Mouse (Mus musculus) heart, embryonic 11.5 days (tissue): ENCODE data around the gene Olfr322. TPM values are rescaled to one million over a fixed set of nuclear protein-coding genes. Genes with fewer than 3 reads are reported as not detected.
"Not testable (repeated sequence)": the region's sequence is repeated elsewhere in the genome, so short reads cannot be mapped to it uniquely, and the experiment has no call there.

Experiments used
- ATAC-seq: fragments of 200-750 bp; cut with Nextera tagmentation; replicated peaks from 2 replicates; pipeline ENCODE4 v1.8.0; 2017; ENCODE audit warnings: moderate library complexity; ENCODE audit not compliant: insufficient number of reproducible peaks, low FRiP score, low TSS enrichment
- H3K27ac ChIP-seq: fragments of 300-500 bp; sonication (generic); 2 replicates; pipeline ENCODE4 v1.5.1; 2014; ENCODE audit warnings: mild to moderate bottlenecking, low read depth, low read length
- H3K27me3 ChIP-seq: fragments of 300-500 bp; sonication (generic); 2 replicates; pipeline ENCODE4 v1.6.1; 2014; ENCODE audit warnings: mild to moderate bottlenecking, low read length, mixed read lengths; ENCODE audit not compliant: control insufficient read depth, insufficient read depth
- H3K36me3 ChIP-seq: fragments of 300-500 bp; sonication (generic); 2 replicates; pipeline ENCODE4 v1.6.1; 2014; ENCODE audit warnings: mild to moderate bottlenecking, low read length, moderate library complexity, mixed read lengths; ENCODE audit not compliant: control insufficient read depth, insufficient read depth
- H3K4me1 ChIP-seq: fragments of 300-500 bp; sonication (generic); 2 replicates; pipeline ENCODE4 v1.6.1; 2014; ENCODE audit warnings: low read length; ENCODE audit not compliant: control insufficient read depth, insufficient read depth
- H3K4me2 ChIP-seq: fragments of 300-500 bp; sonication (generic); 2 replicates; pipeline ENCODE4 v1.6.1; 2014; ENCODE audit warnings: mild to moderate bottlenecking, moderate library complexity
- H3K4me3 ChIP-seq: fragments of 300-500 bp; sonication (generic); 2 replicates; pipeline ENCODE4 v1.5.1; 2014; ENCODE audit warnings: low read depth, low read length
- H3K9ac ChIP-seq: fragments of 300-500 bp; sonication (generic); 2 replicates; pipeline ENCODE4 v1.6.1; 2014; ENCODE audit warnings: mild to moderate bottlenecking, low read depth, low read length, moderate library complexity
- H3K9me3 ChIP-seq: fragments of 300-500 bp; sonication (generic); replicated peaks from 2 replicates; pipeline ENCODE4 v1.6.1; 2016; ENCODE audit warnings: low read length; ENCODE audit not compliant: control insufficient read depth
- WGBS: fragments of 180-500 bp; shearing (Covaris S2); extraction: QIAGEN DNeasy Blood & Tissue Kit; methylation state at CpG from one replicate; pipeline ENCODE4 v1.1.7; 2014; ENCODE audit not compliant: insufficient replicate concordance; 5-methylcytosine and 5-hydroxymethylcytosine counted together
- polyA plus RNA-seq: library from polyadenylated mRNA; unstranded; fragments of >200 nt; fragmentation: Nextera tagmentation; extraction: Ambion mirVana; gene quantifications from 2 replicates; pipeline ENCODE4 v1.2.1, GENCODE M21; 2014

The Olfr322 gene
- polyA plus RNA-seq, 1 experiment from 2014 or later = not detected

GRCm38 (mm10) chr11:58671825-58672224, 13.2 kb downstream of the Olfr322 start:
- Histone ChIP-seq H3K9me3 (no peaks in the 10 kb centered on the region), H3K4me3 (no peak overlapping the region), H3K4me1 (no peaks in the 10 kb centered on the region), H3K27ac (no peak overlapping the region), H3K9ac (no peak overlapping the region), H3K36me3 (no peaks in the 10 kb centered on the region), H3K27me3 (no peaks in the 10 kb centered on the region), H3K4me2 (no peak overlapping the region)
- 50% methylated on average over 4 of the region's 4 CpGs for WGBS
- no peak for ATAC-seq

- Histone ChIP-seq H3K9ac (no peak within 1 kb of the TSS), H3K36me3 (no peaks in the 10 kb centered on the region), H3K27ac (no peak within 1 kb of the TSS), H3K27me3 (no peaks in the 10 kb centered on the region), H3K4me1 (no peaks in the 10 kb centered on the region), H3K9me3 (no peaks in the 10 kb centered on the region), H3K4me3 (no peak within 1 kb of the TSS), H3K4me2 (no peak within 1 kb of the TSS)
- no peak for ATAC-seq
- 76% methylated on average over 1 of the region's 1 CpGs for WGBS
These were observed 22.2 kb downstream of the Olfr322 start, which contains the start of gene Olfr320 for GRCm38 (mm10) chr11:58680799-58681198. Olfr320 (plus strand) TSS chr11:58681099.

DNA sequence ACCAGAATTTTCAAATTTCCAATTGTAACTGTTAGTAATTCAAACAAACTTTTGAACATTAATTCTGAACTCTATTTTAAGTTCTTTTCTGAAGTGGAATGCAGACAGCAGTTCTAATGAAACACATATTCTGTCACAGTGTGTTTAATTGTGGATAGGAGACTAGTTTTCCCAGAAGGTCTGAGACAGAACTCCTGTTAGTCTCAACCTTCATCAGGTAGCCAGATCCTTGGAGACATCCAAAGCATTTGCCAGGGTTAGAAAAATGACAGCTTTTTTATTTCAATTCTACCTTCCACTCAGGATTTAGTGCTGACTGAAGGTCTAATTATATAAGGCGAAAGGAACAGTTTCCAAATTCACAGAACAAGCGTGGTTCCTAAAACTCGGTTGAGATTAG, 40.3 kb downstream of the Olfr322 start, which contains the start of gene Olfr319:
Gene Olfr319, plus strand, starts transcription at position 301 of the 400 bp plus-strand sequence.
- H3K4me1 ChIP-seq = no peaks in the 10 kb centered on the region
- peaks cover 6% of the 10 kb centered on the region; the same call in 1 of the 2 replicates for H3K9me3 ChIP-seq
- no peak within 1 kb of the TSS for H3K27ac ChIP-seq
- no peak for ATAC-seq
- H3K36me3 ChIP-seq = no peaks in the 10 kb centered on the region
- H3K27me3 ChIP-seq = no peaks in the 10 kb centered on the region
- no peak within 1 kb of the TSS for H3K4me3 ChIP-seq
- H3K9ac ChIP-seq = no peak within 1 kb of the TSS
- no peak within 1 kb of the TSS for H3K4me2 ChIP-seq
- 80% methylated on average over 3 of the region's 3 CpGs for whole genome bisulfite sequencing

DNA sequence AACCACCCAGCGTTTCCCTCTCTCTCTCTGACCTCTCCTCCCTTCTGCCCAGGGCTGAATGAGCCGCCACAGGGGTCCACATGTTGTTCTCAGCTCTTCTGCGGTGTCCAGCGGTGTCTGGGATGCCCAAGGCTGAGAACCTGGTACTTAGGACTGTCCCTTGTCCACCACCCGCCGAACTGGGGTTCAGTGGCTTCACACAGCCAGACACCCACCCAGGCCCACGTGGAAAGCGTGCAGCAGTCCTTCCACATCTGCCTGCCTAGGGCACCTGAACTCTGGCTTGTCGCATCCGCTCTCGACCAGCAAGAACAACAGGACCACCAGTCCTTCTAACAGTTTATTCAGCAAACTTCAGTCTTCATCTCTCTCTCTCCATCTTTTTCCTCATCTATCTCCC, 50.5 kb downstream of the Olfr322 start:
- H3K4me2 ChIP-seq = no peak overlapping the region
- 72% methylated on average over 11 of the region's 11 CpGs for WGBS
- no peaks in the 10 kb centered on the region for H3K27me3 ChIP-seq
- H3K4me3 ChIP-seq = no peak overlapping the region
- H3K4me1 ChIP-seq = no peaks in the 10 kb centered on the region
- ATAC-seq = no peak
- no peaks in the 10 kb centered on the region for H3K9me3 ChIP-seq
- no peak overlapping the region for H3K27ac ChIP-seq
- no peaks in the 10 kb centered on the region for H3K36me3 ChIP-seq
- no peak overlapping the region for H3K9ac ChIP-seq

GRCm38 (mm10) chr11:58717723-58718122, 59.1 kb downstream of the Olfr322 start:
- WGBS = 92% methylated on average over 6 of the region's 7 CpGs
- not testable (repeated sequence) for H3K4me1 ChIP-seq, H3K9ac ChIP-seq, H3K4me2 ChIP-seq, H3K27ac ChIP-seq, H3K9me3 ChIP-seq, H3K4me3 ChIP-seq, ATAC-seq, H3K36me3 ChIP-seq, H3K27me3 ChIP-seq

Other genes starting within 250 kb of the Olfr322 start
- not detected in 2 replicates for gene 1810065E05Rik, start 237.7 kb upstream of the Olfr322 start, polyA plus RNA-seq
- gene Gm12253, start 226.2 kb upstream of the Olfr322 start, polyA plus RNA-seq = not detected in 2 replicates
- not detected in 2 replicates for gene Lypd9, start 205.9 kb upstream of the Olfr322 start, polyA plus RNA-seq
- gene Olfr30, start 196.5 kb upstream of the Olfr322 start, polyA plus RNA-seq = not detected in 2 replicates
- not detected in 2 replicates for gene Olfr332, start 166.2 kb upstream of the Olfr322 start, polyA plus RNA-seq
- not detected in 2 replicates for gene Olfr331, start 156.2 kb upstream of the Olfr322 start, polyA plus RNA-seq
- not detected in 2 replicates for gene Olfr330, start 123.9 kb upstream of the Olfr322 start, polyA plus RNA-seq
- not detected in 2 replicates for gene Olfr329-ps, start 112.4 kb upstream of the Olfr322 start, polyA plus RNA-seq
- gene Olfr328, start 103.1 kb upstream of the Olfr322 start, polyA plus RNA-seq = 0.09 TPM in 1 of 2 replicates, not detected in the other
- not detected in 2 replicates for gene Olfr224, start 88.2 kb upstream of the Olfr322 start, polyA plus RNA-seq
- gene Olfr325, start 81.1 kb upstream of the Olfr322 start, polyA plus RNA-seq = not detected in 2 replicates
- gene Olfr324, start 63.7 kb upstream of the Olfr322 start, polyA plus RNA-seq = not detected in 2 replicates
- not detected in 2 replicates for gene 2210407C18Rik, start 42.7 kb upstream of the Olfr322 start, polyA plus RNA-seq
- not detected in 2 replicates for gene Olfr323, start 28.3 kb upstream of the Olfr322 start, polyA plus RNA-seq
- gene Trim58, start 18.3 kb upstream of the Olfr322 start, polyA plus RNA-seq = 0.74 and 1.6 TPM in 2 replicates
- not detected in 2 replicates for gene Olfr320, start 22.3 kb downstream of the Olfr322 start, polyA plus RNA-seq
- gene Olfr319, start 40.4 kb downstream of the Olfr322 start, polyA plus RNA-seq = not detected in 2 replicates
- not detected in 2 replicates for gene Olfr318, start 65.2 kb downstream of the Olfr322 start, polyA plus RNA-seq
- not detected in 2 replicates for gene Olfr317, start 80.4 kb downstream of the Olfr322 start, polyA plus RNA-seq
- not detected in 2 replicates for gene Olfr316, start 94.0 kb downstream of the Olfr322 start, polyA plus RNA-seq
- not detected in 2 replicates for gene Olfr315, start 114.4 kb downstream of the Olfr322 start, polyA plus RNA-seq
- gene Olfr314, start 124.2 kb downstream of the Olfr322 start, polyA plus RNA-seq = not detected in 2 replicates
- gene Fam183b, start 143.2 kb downstream of the Olfr322 start, polyA plus RNA-seq = 0.52 and 0.58 TPM in 2 replicates
- not detected in 2 replicates for gene Olfr313, start 156.2 kb downstream of the Olfr322 start, polyA plus RNA-seq
- not detected in 2 replicates for gene Olfr312, start 170.5 kb downstream of the Olfr322 start, polyA plus RNA-seq
- 0.16 TPM in 1 of 2 replicates, not detected in the other for gene Olfr311, start 180.5 kb downstream of the Olfr322 start, polyA plus RNA-seq
- 5.1 and 5.7 TPM in 2 replicates for gene Gm12258, start 188.4 kb downstream of the Olfr322 start, polyA plus RNA-seq
- gene 2810021J22Rik, start 208.4 kb downstream of the Olfr322 start, polyA plus RNA-seq = 4.6 and 6.4 TPM in 2 replicates
- gene Zfp39, start 245.4 kb downstream of the Olfr322 start, polyA plus RNA-seq = 5.1 and 5.4 TPM in 2 replicates